Mouse (Mus musculus): ENCODE data around the gene Saysd1.
A peak's percentile ranks its signal among the peaks of the same experiment; 100 is the strongest.

Gene Saysd1

GRCm38 (mm10) chr14:20138484-20139355 is at the start of gene Saysd1:
TSS of gene Saysd1 (minus strand) at chr14:20138534.
- DNase-seq (ENCODE audit: low spot score in 2 of 2), result no peak

- DNase-seq (ENCODE audit: low spot score in 2 of 2), result no peak
Observed at GRCm38 (mm10) chr14:20185426-20185825, 47.1 kb upstream of the Saysd1 start.

- no peak for DNase-seq (ENCODE audit: low spot score in 2 of 2)
Observed at GRCm38 (mm10) chr14:20183701-20184100, 45.4 kb upstream of the Saysd1 start.

GRCm38 (mm10) chr14:20182596-20182995 is 44.3 kb upstream of the Saysd1 start:
- DNase-seq (ENCODE audit: low spot score in 2 of 2), result no peak

GRCm38 (mm10) chr14:20181466-20181921 is 43.2 kb upstream of the Saysd1 start, which contains the start of gene Kcnk5:
TSS of gene Kcnk5 (minus strand) at chr14:20181809.
- DNase-seq (ENCODE audit: low spot score in 2 of 2), result peak; percentile 89 to 95

- DNase-seq (ENCODE audit: low spot score in 2 of 2), result peak; percentile 28 to 41
Observed at GRCm38 (mm10) chr14:20180751-20181162, 42.4 kb upstream of the Saysd1 start.

GRCm38 (mm10) chr14:20180304-20180703 is 42.0 kb upstream of the Saysd1 start:
- no peak for DNase-seq (ENCODE audit: low spot score in 2 of 2)

GRCm38 (mm10) chr14:20179731-20180280 is 41.5 kb upstream of the Saysd1 start:
- no peak for DNase-seq (ENCODE audit: low spot score in 2 of 2)

- DNase-seq (ENCODE audit: low spot score in 2 of 2), result no peak
Observed at GRCm38 (mm10) chr14:20179080-20179479, 40.7 kb upstream of the Saysd1 start.

- DNase-seq (ENCODE audit: low spot score in 2 of 2), result no peak
Observed at GRCm38 (mm10) chr14:20178593-20178992, 40.3 kb upstream of the Saysd1 start.

- DNase-seq (ENCODE audit: low spot score in 2 of 2), result no peak
Observed at GRCm38 (mm10) chr14:20177494-20178123, 39.3 kb upstream of the Saysd1 start.

GRCm38 (mm10) chr14:20175705-20176104 is 37.4 kb upstream of the Saysd1 start:
- DNase-seq (ENCODE audit: low spot score in 2 of 2), result no peak

GRCm38 (mm10) chr14:20175114-20175513 is 36.8 kb upstream of the Saysd1 start:
- no peak for DNase-seq (ENCODE audit: low spot score in 2 of 2)

GRCm38 (mm10) chr14:20174696-20175095 is 36.4 kb upstream of the Saysd1 start:
- DNase-seq (ENCODE audit: low spot score in 2 of 2), result no peak

- DNase-seq (ENCODE audit: low spot score in 2 of 2), result no peak
Observed at GRCm38 (mm10) chr14:20173873-20174490, 35.6 kb upstream of the Saysd1 start.

- no peak for DNase-seq (ENCODE audit: low spot score in 2 of 2)
Observed at GRCm38 (mm10) chr14:20172924-20173323, 34.6 kb upstream of the Saysd1 start.

GRCm38 (mm10) chr14:20172509-20172908 is 34.2 kb upstream of the Saysd1 start:
- DNase-seq (ENCODE audit: low spot score in 2 of 2), result no peak

GRCm38 (mm10) chr14:20171840-20172239 is 33.5 kb upstream of the Saysd1 start:
- no peak for DNase-seq (ENCODE audit: low spot score in 2 of 2)

GRCm38 (mm10) chr14:20169251-20169650 is 30.9 kb upstream of the Saysd1 start:
- no peak for DNase-seq (ENCODE audit: low spot score in 2 of 2)

- no peak for DNase-seq (ENCODE audit: low spot score in 2 of 2)
Observed at GRCm38 (mm10) chr14:20168478-20168877, 30.1 kb upstream of the Saysd1 start.

GRCm38 (mm10) chr14:20168054-20168453 is 29.7 kb upstream of the Saysd1 start:
- DNase-seq (ENCODE audit: low spot score in 2 of 2), result no peak

- no peak for DNase-seq (ENCODE audit: low spot score in 2 of 2)
Observed at GRCm38 (mm10) chr14:20165413-20165812, 27.1 kb upstream of the Saysd1 start.

Data from urinary bladder, adult 18-20 months (tissue).